Mouse (Mus musculus): Measurements from ENCODE around the gene Vwa1. TPM values are rescaled to one million over a fixed set of nuclear protein-coding genes. Genes with fewer than 3 reads are reported as not detected.
"Not testable (repeated sequence)": the region's sequence is repeated elsewhere in the genome, so short reads cannot be mapped to it uniquely, and the experiment has no call there.

Gene Vwa1
- polyA plus RNA-seq, 1 experiment from 2014 or later = 0.25 TPM

- TF ChIP-seq CTCF (IDR thresholded peaks at IDR 0.05; ENCODE audit: low read depth) (no peak), EP300 (IDR thresholded peaks at IDR 0.05; ENCODE audit: low read depth) (no peak)
- H3K36me3 ChIP-seq (replicated peaks; ENCODE audit: insufficient read depth, low read length) = no peaks in the 10 kb centered on the region
- 57% methylated on average over 3 of the region's 3 CpGs for WGBS (ENCODE audit: insufficient replicate concordance)
These were observed 16.2 kb upstream of the Vwa1 start for GRCm38 (mm10) chr4:155790650-155791161.

GRCm38 (mm10) chr4:155790021-155790489 lies 15.6 kb upstream of the Vwa1 start, which contains the start of gene Ankrd65:
Gene Ankrd65, plus strand, starts transcription at chr4:155790439.
- Histone ChIP-seq H3K4me3 (ENCODE audit: low read depth, low read length) (no peak within 1 kb of the TSS), H3K27ac (ENCODE audit: low read depth) (no peak within 1 kb of the TSS), H3K4me2 (ENCODE audit: low read depth, low read length) (no peak within 1 kb of the TSS), H3K36me3 (replicated peaks; ENCODE audit: insufficient read depth, low read length) (no peaks in the 10 kb centered on the region), H3K9ac (replicated peaks) (no peak within 1 kb of the TSS; the same call in 1 of the 2 replicates), H3K27me3 (ENCODE audit: insufficient read depth, low read length) (no peaks in the 10 kb centered on the region), H3K4me1 (ENCODE audit: insufficient read depth) (peaks cover 17% of the 10 kb centered on the region), H3K9me3 (ENCODE audit: low read length) (no peaks in the 10 kb centered on the region)
- TF ChIP-seq EP300 (IDR thresholded peaks at IDR 0.05; ENCODE audit: low read depth) (no peak), CTCF (IDR thresholded peaks at IDR 0.05; ENCODE audit: low read depth) (no peak)
- WGBS (ENCODE audit: insufficient replicate concordance) = 89% methylated on average over 3 of the region's 3 CpGs
- ATAC-seq = no peak
- no peak for DNase-seq

More at GRCm38 (mm10) chr4:155790650-155791161, 16.2 kb upstream of the Vwa1 start:
- Histone ChIP-seq H3K27me3 (ENCODE audit: insufficient read depth, low read length) (no peaks in the 10 kb centered on the region), H3K9me3 (ENCODE audit: low read length) (no peaks in the 10 kb centered on the region), H3K4me1 (ENCODE audit: insufficient read depth) (peaks cover 12% of the 10 kb centered on the region), H3K27ac (ENCODE audit: low read depth) (no peak overlapping the region), H3K4me2 (ENCODE audit: low read depth, low read length) (no peak overlapping the region), H3K9ac (replicated peaks) (no peak overlapping the region; the same call in 1 of the 2 replicates), H3K4me3 (ENCODE audit: low read depth, low read length) (no peak overlapping the region)
- DNase-seq (no peak), ATAC-seq (peak; percentile 22; the same call in 1 of the 2 replicates)

GRCm38 (mm10) chr4:155788833-155789232 lies 14.3 kb upstream of the Vwa1 start:
- not testable (repeated sequence) for H3K9me3 ChIP-seq (ENCODE audit: low read length); H3K27me3 ChIP-seq (ENCODE audit: insufficient read depth, low read length); DNase-seq; H3K9ac ChIP-seq (replicated peaks); H3K4me3 ChIP-seq (ENCODE audit: low read depth, low read length); H3K36me3 ChIP-seq (replicated peaks; ENCODE audit: insufficient read depth, low read length)
- H3K27ac ChIP-seq (ENCODE audit: low read depth) = peak overlapping the region; percentile 76
- ATAC-seq = peak; percentile 65
- H3K4me1 ChIP-seq (ENCODE audit: insufficient read depth) = peaks cover 22% of the 10 kb centered on the region
- H3K4me2 ChIP-seq (ENCODE audit: low read depth, low read length) = peak overlapping the region; percentile 40
- 73% methylated on average over 4 of the region's 4 CpGs for WGBS (ENCODE audit: insufficient replicate concordance)

GRCm38 (mm10) chr4:155788300-155788699 lies 13.8 kb upstream of the Vwa1 start:
- Histone ChIP-seq H3K4me1 (ENCODE audit: insufficient read depth) (peaks cover 24% of the 10 kb centered on the region), H3K36me3 (replicated peaks; ENCODE audit: insufficient read depth, low read length) (no peaks in the 10 kb centered on the region), H3K27me3 (ENCODE audit: insufficient read depth, low read length) (peaks cover 2% of the 10 kb centered on the region; the same call in 1 of the 2 replicates), H3K4me3 (ENCODE audit: low read depth, low read length) (no peak overlapping the region), H3K9me3 (ENCODE audit: low read length) (no peaks in the 10 kb centered on the region), H3K9ac (replicated peaks) (no peak overlapping the region), H3K27ac (ENCODE audit: low read depth) (peak overlapping the region; percentile 76), H3K4me2 (ENCODE audit: low read depth, low read length) (peak overlapping the region; percentile 40)
- peak; percentile 94 for TF ChIP-seq EP300 (IDR thresholded peaks at IDR 0.05; ENCODE audit: low read depth)
- no peak for TF ChIP-seq CTCF (IDR thresholded peaks at IDR 0.05; ENCODE audit: low read depth)
- peak; percentile 80 for ATAC-seq
- peak; percentile 56 for DNase-seq
- 47% methylated on average over 3 of the region's 3 CpGs for WGBS (ENCODE audit: insufficient replicate concordance)

GRCm38 (mm10) chr4:155785819-155786218 lies 11.3 kb upstream of the Vwa1 start, which contains the start of gene Tmem88b:
Gene Tmem88b, minus strand, starts transcription at chr4:155785874.
- peaks cover 21% of the 10 kb centered on the region for H3K4me1 ChIP-seq (ENCODE audit: insufficient read depth)
- no peak within 1 kb of the TSS; the same call in none of the 2 replicates for H3K9ac ChIP-seq (replicated peaks)
- DNase-seq = no peak
- whole genome bisulfite sequencing (ENCODE audit: insufficient replicate concordance) = 67% methylated on average over 5 of the region's 5 CpGs
- peak within 1 kb of the TSS; percentile 66 for H3K4me3 ChIP-seq (ENCODE audit: low read depth, low read length)
- H3K36me3 ChIP-seq (replicated peaks; ENCODE audit: insufficient read depth, low read length) = no peaks in the 10 kb centered on the region
- peaks cover 3% of the 10 kb centered on the region; the same call in 1 of the 2 replicates for H3K27me3 ChIP-seq (ENCODE audit: insufficient read depth, low read length)
- H3K4me2 ChIP-seq (ENCODE audit: low read depth, low read length) = peak within 1 kb of the TSS; percentile 86
- no peak for ATAC-seq
- peak; percentile 59 for TF ChIP-seq CTCF (IDR thresholded peaks at IDR 0.05; ENCODE audit: low read depth)
- no peak for TF ChIP-seq EP300 (IDR thresholded peaks at IDR 0.05; ENCODE audit: low read depth)
- H3K9me3 ChIP-seq (ENCODE audit: low read length) = no peaks in the 10 kb centered on the region
- H3K27ac ChIP-seq (ENCODE audit: low read depth) = peak within 1 kb of the TSS; percentile 14; the same call in 1 of the 2 replicates

- WGBS (ENCODE audit: insufficient replicate concordance) = 80% methylated on average over 10 of the region's 10 CpGs
- no peak overlapping the region for H3K4me3 ChIP-seq (ENCODE audit: low read depth, low read length)
- H3K27ac ChIP-seq (ENCODE audit: low read depth) = peak overlapping the region; percentile 14; the same call in 1 of the 2 replicates
- no peaks in the 10 kb centered on the region for H3K9me3 ChIP-seq (ENCODE audit: low read length)
- ATAC-seq (no peak), DNase-seq (no peak)
- peaks cover 17% of the 10 kb centered on the region for H3K4me1 ChIP-seq (ENCODE audit: insufficient read depth)
- peaks cover 3% of the 10 kb centered on the region; the same call in 1 of the 2 replicates for H3K27me3 ChIP-seq (ENCODE audit: insufficient read depth, low read length)
- H3K9ac ChIP-seq (replicated peaks) = no peak overlapping the region; the same call in 1 of the 2 replicates
- H3K4me2 ChIP-seq (ENCODE audit: low read depth, low read length) = 0 out of 2 replicates have a peak overlapping the region, but pooled peaks have one; percentile 9
- no peaks in the 10 kb centered on the region for H3K36me3 ChIP-seq (replicated peaks; ENCODE audit: insufficient read depth, low read length)
- TF ChIP-seq EP300 (IDR thresholded peaks at IDR 0.05; ENCODE audit: low read depth) (no peak), CTCF (IDR thresholded peaks at IDR 0.05; ENCODE audit: low read depth) (no peak)
These were observed 10.7 kb upstream of the Vwa1 start for GRCm38 (mm10) chr4:155785246-155785645.

Measured in liver, postnatal 0 days (tissue).